Mouse (Mus musculus) G1E-ER4 (cell line): ENCODE measurements around the gene Pllp. TPM values are rescaled to one million over a fixed set of nuclear protein-coding genes. Genes with fewer than 3 reads are reported as not detected.

Experiments used
- GATA1 ChIP-seq: IDR thresholded peaks from one replicate; pipeline ENCODE4 v1.8.0; 2012; ENCODE audit warnings: low read length, inconsistent platforms
- polyA plus RNA-seq: library from polyadenylated mRNA; stranded (reverse); fragments of >175 nt; gene quantifications from 2 replicates; pipeline ENCODE4 v1.2.3, GENCODE M21; 2012

Pllp gene
- polyA plus RNA-seq, 1 experiment = not detected

DNA sequence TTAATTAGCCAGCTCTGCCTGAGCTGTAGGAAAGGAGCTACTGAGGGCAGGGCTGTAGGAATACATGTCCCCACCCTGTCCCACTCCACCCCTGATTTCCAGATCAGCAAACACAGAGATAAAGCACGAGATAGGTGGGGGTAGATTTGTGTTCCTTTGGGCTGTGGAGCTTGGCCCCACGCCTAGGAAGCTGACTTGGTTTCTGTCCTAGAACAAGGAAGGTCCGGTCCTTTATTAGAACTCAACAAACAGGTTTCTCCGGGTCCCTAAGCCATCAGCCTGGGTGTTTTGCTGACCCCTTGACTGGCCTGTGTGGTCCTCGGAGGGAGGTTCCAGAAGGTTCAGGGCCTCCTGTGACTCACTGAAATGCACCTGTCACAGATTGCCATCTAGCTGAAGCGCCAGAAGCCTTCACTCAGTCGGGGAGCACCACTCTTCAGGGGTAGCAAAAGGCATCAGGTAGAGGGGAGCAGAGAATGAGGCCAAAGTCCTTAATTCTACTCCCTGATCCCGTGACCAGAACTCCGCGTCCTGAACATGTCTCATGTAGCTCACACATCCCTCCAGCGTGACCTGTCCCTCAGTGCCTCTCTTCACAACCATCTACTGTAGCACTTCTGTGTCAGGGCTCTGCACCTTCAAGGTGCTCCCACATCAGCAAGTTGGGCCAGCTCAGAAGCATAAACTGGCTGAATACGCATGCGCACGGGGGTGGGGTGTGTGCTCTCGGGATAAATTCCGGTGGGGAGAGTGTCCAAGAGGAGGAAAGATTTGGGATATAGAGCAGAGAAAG, 13.2 kb downstream of the Pllp start:
- no peak for TF ChIP-seq GATA1

DNA sequence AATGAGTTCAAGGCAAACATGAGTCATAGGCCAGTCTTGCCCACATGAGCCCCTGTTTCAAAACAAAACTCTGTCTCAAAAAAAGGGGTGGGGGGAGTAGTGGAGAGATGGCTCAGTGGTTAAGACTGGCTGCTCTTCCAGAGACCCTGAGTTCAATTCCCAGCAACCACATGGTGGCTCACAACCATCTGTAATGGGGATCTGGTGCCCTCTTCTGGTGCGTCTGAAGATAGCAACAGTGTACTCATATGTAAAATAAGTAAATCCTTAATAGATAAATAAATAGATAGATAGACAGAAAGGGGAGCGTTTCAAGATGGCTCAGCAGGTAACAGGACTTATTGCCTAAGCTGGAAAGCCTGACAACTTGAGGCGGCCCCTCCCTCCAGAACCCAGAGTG, 15.7 kb downstream of the Pllp start:
- no peak for TF ChIP-seq GATA1

DNA sequence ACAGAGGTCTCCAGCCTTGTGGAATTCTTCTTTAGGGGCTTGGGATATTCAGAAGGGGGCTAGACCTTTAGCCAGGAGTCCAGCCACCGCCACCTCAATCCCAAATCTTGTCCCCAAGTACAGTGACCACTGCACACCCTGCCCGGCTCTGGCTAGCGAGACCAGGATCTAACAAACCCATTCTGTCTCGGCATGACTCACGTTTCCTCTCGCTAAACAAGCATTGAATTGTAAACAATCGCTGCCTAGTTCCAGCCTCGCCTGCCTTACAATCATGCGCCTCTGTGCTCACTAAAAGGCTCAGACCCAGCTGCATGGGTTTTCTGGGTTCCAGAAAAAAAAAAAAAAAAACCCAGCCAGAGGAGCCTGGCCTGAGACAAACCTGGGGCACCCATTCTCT, 17.5 kb downstream of the Pllp start:
- no peak for TF ChIP-seq GATA1

DNA sequence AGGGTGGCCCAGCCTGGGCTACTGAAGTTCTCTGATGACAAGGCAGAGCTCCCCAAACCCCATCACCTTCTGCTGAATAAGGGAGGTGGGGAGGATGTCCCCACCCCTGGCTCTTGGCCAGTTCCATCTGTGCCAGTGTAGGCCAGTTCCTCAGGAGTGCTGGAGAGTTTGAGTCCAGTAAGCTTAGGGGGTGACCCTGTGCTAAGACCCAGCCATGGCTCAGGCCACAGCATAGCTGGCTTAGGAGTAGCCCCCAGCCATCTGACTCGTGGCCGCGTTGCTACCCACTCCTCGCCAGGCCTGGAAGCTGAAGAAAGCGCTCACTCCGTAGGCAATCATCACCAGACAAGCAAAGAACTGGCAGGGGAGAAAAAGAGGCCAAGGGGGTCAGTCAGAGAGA, 20.2 kb downstream of the Pllp start:
- no peak for TF ChIP-seq GATA1

DNA sequence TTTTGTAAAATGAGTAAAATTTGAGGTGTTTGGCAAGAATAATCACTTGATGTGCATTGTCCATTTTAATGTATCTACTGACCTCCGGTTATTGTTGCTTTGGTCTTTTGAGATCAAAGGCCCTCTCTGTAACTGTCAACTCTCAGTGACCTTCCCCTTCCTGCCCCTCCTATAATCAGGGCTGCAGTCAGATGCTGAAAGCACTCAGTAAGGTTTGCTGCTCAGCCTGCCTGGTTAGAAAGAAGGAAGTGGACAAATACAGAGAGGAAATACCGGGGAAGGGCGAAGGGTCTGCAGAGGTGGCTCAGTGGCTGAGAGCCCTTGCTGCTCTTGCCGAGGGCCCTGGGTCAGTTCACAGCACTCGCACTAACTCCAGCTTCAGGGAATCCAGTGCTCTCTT, 21.7 kb downstream of the Pllp start:
- no peak for TF ChIP-seq GATA1

DNA sequence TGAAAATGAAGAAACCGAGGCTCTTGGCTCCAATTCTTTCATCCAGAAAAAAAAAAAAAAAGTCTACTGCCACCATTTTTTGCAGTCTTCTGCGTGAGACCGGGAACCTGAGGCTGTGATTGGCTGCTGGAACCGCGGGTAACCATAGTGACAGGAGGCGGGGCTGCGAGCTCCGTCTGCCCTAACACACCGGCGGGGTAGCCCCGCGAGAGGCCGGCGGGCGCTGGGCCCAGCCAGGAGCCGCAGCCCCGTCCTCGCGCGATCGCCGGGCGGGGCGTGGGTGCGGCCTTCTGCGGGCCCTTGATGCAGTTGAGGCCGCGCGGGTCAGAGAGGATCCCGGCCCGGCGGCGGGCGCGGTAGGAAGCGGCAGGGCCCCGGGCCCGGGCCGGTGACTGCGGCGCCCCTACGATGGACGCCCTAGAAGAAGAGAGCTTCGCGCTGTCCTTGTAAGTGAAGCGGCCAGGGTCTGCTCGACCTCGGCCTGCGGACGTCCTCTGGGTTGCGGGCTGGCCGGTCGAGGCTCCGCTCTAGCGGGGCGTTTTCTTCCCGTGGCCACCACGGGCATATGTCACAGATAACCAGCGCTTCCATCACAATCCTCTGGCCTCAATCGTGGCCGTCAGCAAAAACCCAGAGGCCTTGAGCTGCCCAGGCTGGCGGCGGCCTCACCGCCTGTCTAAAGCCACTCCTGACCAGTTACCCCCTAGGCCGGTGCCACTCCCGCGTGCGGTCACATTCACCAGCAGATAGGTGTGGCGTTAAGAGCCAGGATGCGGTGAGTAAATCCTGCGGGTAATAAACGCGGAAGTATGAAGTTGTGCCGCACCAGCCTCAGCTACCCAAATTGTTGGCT, 29.4 kb downstream of the Pllp start, which contains the start of gene Arl2bp:
Gene Arl2bp, plus strand, starts transcription at position 145 of the 853 bp plus-strand sequence.
- TF ChIP-seq GATA1 = no peak

DNA sequence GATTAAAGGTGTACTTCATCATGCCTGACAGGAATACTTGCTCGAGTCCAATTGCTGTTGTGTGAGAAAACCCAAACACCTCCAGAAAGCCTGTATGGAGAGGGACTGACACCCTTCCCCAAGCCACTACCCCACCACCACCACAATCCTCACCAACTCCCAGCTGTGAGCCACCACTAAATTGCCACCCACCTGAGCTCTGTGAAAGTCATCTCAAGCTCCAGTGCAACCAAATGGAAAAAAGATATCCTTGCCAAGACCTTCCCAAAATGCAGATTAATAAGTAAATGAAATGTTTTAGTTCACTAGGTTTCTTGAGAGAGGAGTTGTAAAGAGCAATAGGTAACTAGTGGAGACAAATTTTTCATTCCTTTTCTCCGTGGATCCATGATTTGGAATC, 31.4 kb downstream of the Pllp start:
- TF ChIP-seq GATA1 = no peak

DNA sequence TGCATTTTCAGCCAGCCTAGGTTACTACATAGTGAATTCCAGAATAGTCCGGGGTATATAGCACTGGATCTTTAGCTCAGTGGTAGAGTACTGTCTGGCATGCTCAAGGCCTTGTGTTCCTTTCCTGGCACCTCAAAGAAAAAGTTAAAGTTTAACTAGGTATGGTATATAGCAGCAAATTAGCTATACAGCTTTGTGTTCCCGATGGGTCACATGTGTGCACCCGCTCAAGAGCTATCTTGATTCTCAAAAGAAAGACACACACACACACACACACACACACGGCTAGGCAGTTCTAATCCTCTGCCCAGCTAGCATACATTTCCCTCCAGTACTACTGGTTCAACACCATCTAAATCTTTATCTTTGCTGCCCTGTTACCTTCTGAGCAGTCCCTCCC, 35.7 kb downstream of the Pllp start:
- TF ChIP-seq GATA1 = no peak

DNA sequence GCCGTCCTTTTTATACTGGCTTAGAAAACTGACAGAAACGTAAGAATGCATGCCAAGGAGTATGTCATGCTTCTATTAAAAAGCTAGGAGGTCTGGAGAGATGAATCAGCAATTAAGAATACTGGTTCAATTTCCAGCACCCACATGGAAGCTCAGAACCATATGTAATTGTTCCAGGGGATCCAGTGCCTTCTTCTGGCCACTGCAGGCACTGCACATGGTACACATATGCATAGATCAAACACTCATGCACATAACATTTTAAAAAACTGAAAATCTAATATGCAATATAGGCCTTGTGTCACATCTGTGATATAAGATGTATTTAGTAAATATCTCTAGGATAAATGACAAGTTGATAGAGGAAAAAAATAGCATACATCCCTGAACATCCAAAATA, 38.0 kb downstream of the Pllp start:
- TF ChIP-seq GATA1 = no peak

DNA sequence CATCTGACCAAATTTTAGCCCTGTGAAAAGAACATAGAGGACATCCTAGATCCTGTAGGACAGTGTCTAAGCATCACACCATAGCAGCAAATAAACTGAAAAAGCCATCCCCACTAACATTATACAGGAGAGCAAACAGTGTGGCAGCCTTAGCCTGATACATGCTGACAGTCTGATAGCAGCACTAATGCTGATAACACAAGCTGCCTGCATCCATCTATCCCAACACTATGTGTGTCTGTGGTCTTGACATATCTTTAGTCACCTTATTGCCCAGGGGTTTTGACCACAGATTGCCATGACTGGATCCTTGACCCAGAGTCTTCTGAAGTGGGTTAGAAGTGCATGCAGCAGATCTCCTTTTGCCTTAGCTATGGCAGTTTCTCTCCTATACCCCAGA, 41.1 kb downstream of the Pllp start:
- TF ChIP-seq GATA1 = peak; percentile 93

DNA sequence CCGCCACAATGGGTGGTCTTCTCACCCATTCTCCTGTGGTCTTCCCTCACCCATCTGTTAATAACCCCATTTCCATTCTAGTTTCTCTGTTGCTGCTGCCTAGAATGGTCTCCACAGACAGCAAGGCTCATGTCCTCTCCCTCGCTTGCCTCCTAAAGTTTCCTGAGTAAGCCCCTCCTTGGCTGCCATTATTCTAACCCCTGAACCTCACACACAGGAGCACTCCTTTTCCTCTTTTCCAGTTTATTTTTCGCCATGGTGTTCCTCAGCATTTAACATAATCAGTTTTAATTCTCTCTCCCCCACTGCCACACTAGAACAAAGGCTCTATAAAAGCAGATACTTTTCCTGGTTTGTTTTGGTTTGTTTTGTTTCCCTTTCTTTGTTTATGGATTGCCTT, 43.1 kb downstream of the Pllp start:
- no peak for TF ChIP-seq GATA1

DNA sequence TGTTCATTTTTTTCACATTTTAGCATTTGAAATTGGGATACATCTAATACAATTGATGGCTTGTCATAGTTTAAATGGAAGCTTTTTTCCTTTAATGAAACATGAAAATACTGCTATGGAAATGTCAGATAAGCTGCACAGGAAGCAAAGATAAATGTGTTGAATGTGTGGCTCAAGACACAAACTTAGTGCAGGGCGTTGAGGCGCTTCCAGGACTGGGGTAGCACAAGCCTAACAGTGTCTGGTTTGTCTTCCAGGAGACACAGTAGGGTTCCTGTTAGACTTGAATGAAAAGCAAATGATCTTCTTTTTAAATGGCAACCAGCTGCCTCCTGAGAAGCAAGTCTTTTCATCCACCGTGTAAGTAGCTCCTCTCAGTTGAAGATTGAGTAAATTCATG, 46.6 kb downstream of the Pllp start:
- TF ChIP-seq GATA1 = no peak

DNA sequence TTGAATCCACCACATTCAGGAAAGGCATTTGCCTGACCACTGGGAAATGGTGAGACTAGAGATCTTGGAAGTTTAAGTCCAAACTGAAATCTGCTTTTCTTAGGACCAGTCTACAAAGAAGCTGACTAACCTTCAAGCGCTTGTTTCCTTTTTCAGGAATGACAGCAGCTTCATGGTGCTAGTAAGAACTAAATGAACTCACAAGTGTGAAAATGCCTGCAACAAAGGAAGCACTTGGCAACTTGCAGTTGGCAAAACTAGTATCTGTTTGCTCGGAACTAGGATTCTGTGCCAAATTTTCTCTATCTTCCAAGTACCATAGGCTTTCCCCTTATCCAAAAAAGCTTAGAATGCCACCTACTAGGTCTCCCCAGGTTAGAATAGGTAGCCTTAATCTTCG, 49.9 kb downstream of the Pllp start:
- TF ChIP-seq GATA1 = no peak

DNA sequence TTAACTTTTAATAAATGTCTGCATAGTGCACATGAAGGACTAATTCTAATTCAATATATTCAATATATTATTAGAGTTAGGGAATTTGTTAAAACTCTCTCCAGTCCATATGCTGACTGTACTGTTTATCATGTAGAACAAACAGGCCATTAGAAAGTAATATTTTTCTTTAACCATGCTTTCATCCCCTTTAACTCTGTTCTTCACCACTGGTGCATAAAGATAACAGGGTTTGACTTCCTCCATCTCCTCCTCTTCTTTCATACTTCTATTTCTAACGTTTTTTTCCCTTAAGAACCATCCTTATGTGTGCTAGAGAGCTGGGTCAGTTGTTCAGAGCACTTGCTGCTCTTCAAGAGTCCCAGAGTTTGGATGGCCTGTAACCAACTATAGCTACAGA, 50.9 kb downstream of the Pllp start:
- no peak for TF ChIP-seq GATA1

DNA sequence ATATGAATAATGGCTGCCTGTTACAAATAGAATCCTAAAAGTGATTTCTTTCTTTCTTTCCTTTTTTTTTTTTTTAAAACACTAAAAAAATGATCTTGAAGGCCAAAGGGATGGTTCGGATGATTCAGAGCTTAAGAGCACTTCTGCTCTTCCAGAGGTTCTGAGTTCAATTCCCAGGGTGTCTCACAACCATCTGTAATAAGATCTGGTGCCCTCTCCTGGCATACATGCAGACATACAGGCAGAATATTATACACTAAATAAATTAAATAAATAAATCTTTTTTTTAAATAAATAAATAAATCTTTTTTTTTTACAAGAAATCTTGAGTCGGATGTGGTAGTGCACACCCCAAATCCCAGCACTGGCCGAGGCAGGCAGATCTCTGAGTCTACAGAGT, 54.1 kb downstream of the Pllp start:
- no peak for TF ChIP-seq GATA1

DNA sequence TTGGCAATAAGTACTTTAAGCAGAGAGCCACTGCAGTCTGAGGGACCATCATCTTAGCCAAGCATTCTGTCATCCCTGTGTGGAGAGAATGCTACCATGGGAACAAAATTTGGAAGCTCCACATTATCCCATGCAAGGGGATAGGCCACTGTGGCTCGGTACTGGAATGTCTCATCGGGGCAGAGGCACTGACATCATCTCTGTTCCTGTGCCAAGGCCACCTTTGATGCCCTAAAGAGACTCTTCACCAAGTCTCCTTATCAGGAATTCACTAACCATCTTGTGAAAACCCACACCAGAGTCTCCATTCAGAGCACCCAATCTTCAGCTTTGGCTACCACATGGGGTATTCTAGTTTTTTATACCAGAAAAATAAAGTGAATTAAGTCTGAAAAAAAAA, 54.9 kb downstream of the Pllp start:
- TF ChIP-seq GATA1 = no peak

DNA sequence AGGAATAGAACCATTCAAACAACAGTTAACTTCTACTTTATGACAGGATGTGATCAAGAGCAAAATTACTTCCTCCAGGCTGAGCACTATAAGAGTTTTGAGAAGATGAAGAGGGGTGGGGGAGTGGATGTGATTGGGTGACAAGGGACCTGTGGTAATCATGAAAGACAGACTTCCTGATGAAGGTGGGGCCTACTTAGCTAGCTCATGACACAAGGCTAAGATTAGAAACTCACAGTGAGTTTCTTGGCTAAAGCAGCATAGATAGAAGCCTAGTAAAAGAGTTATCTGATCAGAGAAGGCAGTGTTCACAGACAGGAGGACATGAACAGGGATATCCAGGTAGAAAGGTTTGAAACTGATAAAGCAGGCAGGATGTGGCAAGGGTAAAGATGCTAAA, 61.9 kb downstream of the Pllp start:
- peak; percentile 96 for TF ChIP-seq GATA1
